Mouse (Mus musculus): Measurements from ENCODE around the gene Adamts6. TPM values are rescaled to one million over a fixed set of nuclear protein-coding genes. Genes with fewer than 3 reads are reported as not detected.

Adamts6 gene
- polyA plus RNA-seq, 1 experiment: 1.3 TPM

DNA sequence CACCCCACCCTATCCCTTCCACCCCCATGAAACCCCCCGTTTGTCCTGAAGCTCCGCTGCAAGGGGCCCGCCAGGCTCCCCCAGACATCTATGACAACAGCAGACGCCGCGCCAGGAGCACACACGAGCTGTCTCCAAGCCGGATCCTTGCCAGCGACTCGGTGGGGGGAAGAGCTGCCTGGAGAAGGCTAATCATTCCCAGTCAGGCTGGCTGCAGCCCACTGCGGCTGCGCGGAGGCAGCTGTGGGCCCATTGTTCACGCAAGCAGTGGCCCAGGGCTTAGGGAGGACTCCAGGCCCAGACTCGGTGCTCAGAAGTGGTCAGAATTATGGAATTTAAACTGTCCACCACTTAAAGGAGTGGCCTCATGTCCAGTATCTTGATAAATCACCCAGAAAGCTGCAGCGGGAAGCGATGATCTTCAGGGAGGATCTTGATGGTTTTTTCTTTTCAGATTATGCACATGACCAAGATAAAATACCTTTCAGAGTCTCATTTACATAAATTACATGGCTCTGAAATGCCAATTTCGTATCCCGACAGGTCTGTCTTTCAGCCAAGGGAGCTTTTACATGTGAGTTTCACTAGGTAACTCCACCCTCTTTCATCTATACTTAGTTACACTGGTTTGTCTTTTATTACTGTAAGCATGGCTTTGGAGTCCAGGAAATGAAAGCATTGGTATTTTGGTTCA lies 230.8 kb downstream of the Adamts6 start:
- H3K79me2 ChIP-seq (ENCODE audit: control insufficient read depth, insufficient read depth): no peaks in the 10 kb centered on the region
- no peaks in the 10 kb centered on the region for H3K27me3 ChIP-seq (ENCODE audit: control insufficient read depth, insufficient read depth, insufficient read length)
- H3K79me3 ChIP-seq (ENCODE audit: low read depth): no peaks in the 10 kb centered on the region
- no peak overlapping the region for H3K4me3 ChIP-seq (ENCODE audit: insufficient read depth, poor library complexity, severe bottlenecking)
- H3ac ChIP-seq (ENCODE audit: control insufficient read depth, insufficient read length, low read depth): no peak overlapping the region
- H3K36me3 ChIP-seq (ENCODE audit: control insufficient read depth, insufficient read depth): no peaks in the 10 kb centered on the region
- no peak for TF ChIP-seq MYOG (IDR thresholded peaks at IDR 0.05; ENCODE audit: control insufficient read depth, extremely low read depth, insufficient read length)
- no peak for TF ChIP-seq USF1 (IDR thresholded peaks at IDR 0.05; ENCODE audit: low read depth)
- TF ChIP-seq CTCF (IDR thresholded peaks at IDR 0.05; ENCODE audit: control insufficient read depth, insufficient read depth, insufficient read length): no peak
- TF ChIP-seq MYOD1 (IDR thresholded peaks at IDR 0.05; ENCODE audit: control insufficient read depth, insufficient read length, low read depth): no peak
- TF ChIP-seq CEBPB (IDR thresholded peaks at IDR 0.05; ENCODE audit: low read depth): no peak

DNA sequence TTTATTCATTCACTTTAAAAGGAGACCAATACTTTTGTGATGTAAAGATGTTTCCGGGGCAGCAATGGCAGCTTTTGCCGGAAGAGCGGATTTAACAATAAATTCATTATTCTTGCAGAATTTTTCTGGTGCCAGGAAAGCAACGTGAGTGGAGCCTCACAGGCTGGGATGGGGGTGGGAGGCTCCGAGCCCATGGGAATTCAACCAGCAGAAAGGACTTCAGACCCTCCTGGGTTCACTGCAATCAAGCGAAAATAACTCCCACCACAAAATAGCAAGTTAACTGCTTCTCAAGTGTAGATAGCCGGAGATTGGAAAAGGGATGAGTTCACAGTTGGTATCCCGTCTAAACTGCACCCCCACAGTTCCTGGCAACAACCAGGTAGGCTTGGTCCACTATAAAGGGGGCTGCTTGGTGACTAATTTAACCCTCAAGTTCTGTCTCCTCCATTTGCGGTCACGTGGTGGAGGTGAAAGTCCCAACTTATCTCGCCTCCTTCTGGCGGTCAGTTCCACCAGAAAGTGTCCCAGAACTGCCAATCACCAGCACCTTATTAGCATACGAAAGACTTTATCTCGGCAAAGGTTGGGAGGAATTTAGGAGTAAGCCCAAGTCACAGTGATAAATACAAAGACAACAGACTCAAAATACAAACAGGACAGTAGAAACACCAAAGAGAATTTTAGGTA lies 231.5 kb downstream of the Adamts6 start:
- Histone ChIP-seq H3K27me3 (ENCODE audit: control insufficient read depth, insufficient read depth, insufficient read length) (no peaks in the 10 kb centered on the region), H3K79me3 (ENCODE audit: low read depth) (no peaks in the 10 kb centered on the region), H3ac (ENCODE audit: control insufficient read depth, insufficient read length, low read depth) (no peak overlapping the region), H3K4me3 (ENCODE audit: insufficient read depth, poor library complexity, severe bottlenecking) (no peak overlapping the region), H3K36me3 (ENCODE audit: control insufficient read depth, insufficient read depth) (no peaks in the 10 kb centered on the region), H3K79me2 (ENCODE audit: control insufficient read depth, insufficient read depth) (no peaks in the 10 kb centered on the region)
- TF ChIP-seq MYOD1 (IDR thresholded peaks at IDR 0.05; ENCODE audit: control insufficient read depth, insufficient read length, low read depth) (no peak), FOSL1 (IDR thresholded peaks at IDR 0.05; ENCODE audit: insufficient read depth, low read length, poor library complexity, severe bottlenecking) (no peak), MYOG (IDR thresholded peaks at IDR 0.05; ENCODE audit: control insufficient read depth, extremely low read depth, insufficient read length) (no peak), CEBPB (IDR thresholded peaks at IDR 0.05; ENCODE audit: low read depth) (no peak), MAX (IDR thresholded peaks at IDR 0.05) (no peak), USF1 (IDR thresholded peaks at IDR 0.05; ENCODE audit: low read depth) (no peak), CTCF (IDR thresholded peaks at IDR 0.05; ENCODE audit: control insufficient read depth, insufficient read depth, insufficient read length) (no peak)

DNA sequence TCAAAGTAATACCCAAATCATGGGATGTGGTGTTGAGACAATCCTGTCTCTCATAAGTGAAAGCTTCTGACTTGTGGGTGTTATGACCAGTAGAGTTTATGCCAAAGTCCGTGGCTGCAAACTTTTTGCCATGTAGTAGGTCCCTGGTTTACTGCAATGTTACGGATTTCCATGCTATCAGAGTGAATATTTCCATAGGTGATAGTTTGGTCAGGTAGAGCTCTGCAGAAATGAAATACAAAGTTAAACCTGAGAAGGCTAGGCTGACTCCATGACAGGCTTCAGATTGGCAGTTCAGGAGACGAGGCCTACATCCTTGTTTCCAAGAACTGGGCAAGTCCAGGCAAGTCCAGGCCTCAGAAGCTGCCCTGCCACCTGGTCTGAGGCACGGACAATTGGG lies 232.3 kb downstream of the Adamts6 start:
- no peak for TF ChIP-seq MYOD1 (IDR thresholded peaks at IDR 0.05; ENCODE audit: control insufficient read depth, insufficient read length, low read depth)
- no peak for TF ChIP-seq FOSL1 (IDR thresholded peaks at IDR 0.05; ENCODE audit: insufficient read depth, low read length, poor library complexity, severe bottlenecking)
- no peak for TF ChIP-seq MYOG (IDR thresholded peaks at IDR 0.05; ENCODE audit: control insufficient read depth, extremely low read depth, insufficient read length)
- no peak for TF ChIP-seq CEBPB (IDR thresholded peaks at IDR 0.05; ENCODE audit: low read depth)
- no peak for TF ChIP-seq USF1 (IDR thresholded peaks at IDR 0.05; ENCODE audit: low read depth)
- no peak for TF ChIP-seq CTCF (IDR thresholded peaks at IDR 0.05; ENCODE audit: control insufficient read depth, insufficient read depth, insufficient read length)
- TF ChIP-seq MAX (IDR thresholded peaks at IDR 0.05): no peak
- no peaks in the 10 kb centered on the region for H3K79me2 ChIP-seq (ENCODE audit: control insufficient read depth, insufficient read depth)
- no peaks in the 10 kb centered on the region for H3K27me3 ChIP-seq (ENCODE audit: control insufficient read depth, insufficient read depth, insufficient read length)
- H3K79me3 ChIP-seq (ENCODE audit: low read depth): no peaks in the 10 kb centered on the region
- no peak overlapping the region for H3ac ChIP-seq (ENCODE audit: control insufficient read depth, insufficient read length, low read depth)
- no peaks in the 10 kb centered on the region for H3K36me3 ChIP-seq (ENCODE audit: control insufficient read depth, insufficient read depth)
- no peak overlapping the region for H3K4me3 ChIP-seq (ENCODE audit: insufficient read depth, poor library complexity, severe bottlenecking)

DNA sequence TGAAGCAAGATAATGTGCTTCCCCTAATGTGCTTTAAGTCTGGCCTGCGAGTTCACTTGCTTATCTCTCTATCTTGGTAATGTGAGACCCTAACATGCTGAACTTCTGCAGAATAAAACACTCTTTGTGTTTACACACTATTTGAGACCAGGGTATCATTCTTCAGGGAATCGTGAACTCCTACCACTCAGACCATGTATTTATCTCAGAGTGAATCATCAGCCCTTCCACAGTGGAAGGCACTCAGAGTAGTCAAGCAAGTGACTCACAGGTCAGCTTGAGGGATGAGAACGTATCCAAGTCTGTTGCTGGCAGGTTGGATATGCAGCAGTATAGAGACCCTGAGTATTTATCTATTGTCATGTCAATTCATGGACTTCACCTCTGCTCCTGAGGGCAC lies 232.8 kb downstream of the Adamts6 start:
- H3ac ChIP-seq (ENCODE audit: control insufficient read depth, insufficient read length, low read depth): no peak overlapping the region
- TF ChIP-seq FOSL1 (IDR thresholded peaks at IDR 0.05; ENCODE audit: insufficient read depth, low read length, poor library complexity, severe bottlenecking) (peak; percentile 74), USF1 (IDR thresholded peaks at IDR 0.05; ENCODE audit: low read depth) (no peak)

DNA sequence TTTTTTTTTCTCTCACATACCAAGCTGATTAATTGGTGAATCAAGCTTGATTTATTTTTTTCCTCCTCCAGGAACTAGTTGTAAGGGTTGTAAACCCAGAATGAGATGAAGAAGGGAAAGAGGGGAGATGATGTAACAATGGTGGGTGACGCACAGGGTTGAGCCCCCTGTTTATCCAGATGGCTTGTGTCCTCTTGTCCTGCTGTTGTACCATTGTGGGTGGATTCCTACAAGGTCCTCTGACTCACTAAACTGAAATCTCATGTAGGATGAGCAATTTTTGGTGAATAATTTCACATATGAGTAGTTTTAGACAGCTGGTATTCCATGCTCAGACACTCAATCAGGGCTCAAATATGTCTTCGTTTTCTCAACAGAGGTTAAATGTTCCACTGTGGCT lies 233.9 kb downstream of the Adamts6 start:
- no peak overlapping the region for H3ac ChIP-seq (ENCODE audit: control insufficient read depth, insufficient read length, low read depth)
- H3K36me3 ChIP-seq (ENCODE audit: control insufficient read depth, insufficient read depth): no peaks in the 10 kb centered on the region
- H3K79me2 ChIP-seq (ENCODE audit: control insufficient read depth, insufficient read depth): no peaks in the 10 kb centered on the region
- no peaks in the 10 kb centered on the region for H3K27me3 ChIP-seq (ENCODE audit: control insufficient read depth, insufficient read depth, insufficient read length)
- no peaks in the 10 kb centered on the region for H3K79me3 ChIP-seq (ENCODE audit: low read depth)
- TF ChIP-seq MYOD1 (IDR thresholded peaks at IDR 0.05; ENCODE audit: control insufficient read depth, insufficient read length, low read depth) (peak; percentile 79), USF1 (IDR thresholded peaks at IDR 0.05; ENCODE audit: low read depth) (no peak), CEBPB (IDR thresholded peaks at IDR 0.05; ENCODE audit: low read depth) (peak; percentile 12), MAX (IDR thresholded peaks at IDR 0.05) (no peak)
- no peak overlapping the region for H3K4me3 ChIP-seq (ENCODE audit: insufficient read depth, poor library complexity, severe bottlenecking)

More for the DNA sequence above, 232.8 kb downstream of the Adamts6 start:
- Histone ChIP-seq H3K36me3 (ENCODE audit: control insufficient read depth, insufficient read depth) (no peaks in the 10 kb centered on the region), H3K4me3 (ENCODE audit: insufficient read depth, poor library complexity, severe bottlenecking) (no peak overlapping the region), H3K27me3 (ENCODE audit: control insufficient read depth, insufficient read depth, insufficient read length) (no peaks in the 10 kb centered on the region), H3K79me2 (ENCODE audit: control insufficient read depth, insufficient read depth) (no peaks in the 10 kb centered on the region), H3K79me3 (ENCODE audit: low read depth) (no peaks in the 10 kb centered on the region)

DNA sequence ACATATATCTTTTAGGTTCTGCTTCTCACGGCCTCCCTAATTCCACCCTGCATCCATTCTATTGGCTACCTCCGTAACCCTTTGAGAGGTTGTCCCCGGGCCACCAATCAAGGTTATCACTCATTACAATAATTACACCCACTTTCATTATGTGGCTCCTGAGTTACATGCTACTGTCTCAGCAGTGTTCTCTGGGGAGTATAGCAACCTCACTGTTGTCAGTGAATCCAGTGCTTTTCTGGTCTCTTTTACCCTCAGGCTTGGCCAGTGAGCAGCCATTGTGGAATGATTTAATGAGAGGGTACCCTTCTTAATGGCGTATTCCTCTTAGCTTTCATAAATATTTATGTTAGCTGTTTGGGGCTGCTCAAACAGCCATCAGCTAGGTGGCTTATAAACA lies 238.0 kb downstream of the Adamts6 start:
- no peak for TF ChIP-seq MYOG (IDR thresholded peaks at IDR 0.05; ENCODE audit: control insufficient read depth, extremely low read depth, insufficient read length)
- TF ChIP-seq USF1 (IDR thresholded peaks at IDR 0.05; ENCODE audit: low read depth): no peak
- no peak for TF ChIP-seq FOSL1 (IDR thresholded peaks at IDR 0.05; ENCODE audit: insufficient read depth, low read length, poor library complexity, severe bottlenecking)
- TF ChIP-seq CTCF (IDR thresholded peaks at IDR 0.05; ENCODE audit: control insufficient read depth, insufficient read depth, insufficient read length): no peak
- TF ChIP-seq MYOD1 (IDR thresholded peaks at IDR 0.05; ENCODE audit: control insufficient read depth, insufficient read length, low read depth): no peak
- TF ChIP-seq MAX (IDR thresholded peaks at IDR 0.05): no peak
- TF ChIP-seq CEBPB (IDR thresholded peaks at IDR 0.05; ENCODE audit: low read depth): no peak
- H3ac ChIP-seq (ENCODE audit: control insufficient read depth, insufficient read length, low read depth): no peak overlapping the region

More for the DNA sequence above, 238.0 kb downstream of the Adamts6 start:
- Histone ChIP-seq H3K79me2 (ENCODE audit: control insufficient read depth, insufficient read depth) (no peaks in the 10 kb centered on the region), H3K27me3 (ENCODE audit: control insufficient read depth, insufficient read depth, insufficient read length) (no peaks in the 10 kb centered on the region), H3K36me3 (ENCODE audit: control insufficient read depth, insufficient read depth) (no peaks in the 10 kb centered on the region), H3K79me3 (ENCODE audit: low read depth) (no peaks in the 10 kb centered on the region), H3K4me3 (ENCODE audit: insufficient read depth, poor library complexity, severe bottlenecking) (no peak overlapping the region)
